Mouse (Mus musculus): Measurements from ENCODE around the gene Dus3l. TPM values are rescaled to one million over a fixed set of nuclear protein-coding genes. Genes with fewer than 3 reads are reported as not detected.

The Dus3l gene
- total RNA-seq, 2 experiments from 2014 or later: 27.6 to 34.5 TPM

DNA sequence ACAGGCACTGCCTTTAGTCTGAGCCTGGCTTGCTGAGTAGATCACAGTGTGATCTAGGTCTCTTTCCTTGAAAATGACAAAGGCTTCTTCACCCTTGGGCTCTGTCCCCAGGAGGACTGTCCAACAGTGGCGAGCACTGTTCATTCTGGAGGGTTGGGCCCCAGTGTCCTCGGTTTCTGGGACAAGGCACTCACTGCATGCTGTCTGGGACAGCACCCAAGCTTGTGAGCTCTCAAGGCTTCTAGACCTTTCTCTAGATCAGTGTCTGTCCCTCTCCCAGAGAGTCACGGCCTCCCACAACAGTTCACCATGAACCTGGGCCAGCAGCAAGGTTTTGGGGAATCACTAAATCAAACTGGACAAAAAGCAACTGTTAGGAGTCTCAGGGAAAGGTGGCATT lies 28.0 kb downstream of the Dus3l start:
- no peak for DNase-seq

- DNase-seq: no peak
Observed at GRCm38 (mm10) chr17:56793614-56794319, 29.2 kb downstream of the Dus3l start.

DNA sequence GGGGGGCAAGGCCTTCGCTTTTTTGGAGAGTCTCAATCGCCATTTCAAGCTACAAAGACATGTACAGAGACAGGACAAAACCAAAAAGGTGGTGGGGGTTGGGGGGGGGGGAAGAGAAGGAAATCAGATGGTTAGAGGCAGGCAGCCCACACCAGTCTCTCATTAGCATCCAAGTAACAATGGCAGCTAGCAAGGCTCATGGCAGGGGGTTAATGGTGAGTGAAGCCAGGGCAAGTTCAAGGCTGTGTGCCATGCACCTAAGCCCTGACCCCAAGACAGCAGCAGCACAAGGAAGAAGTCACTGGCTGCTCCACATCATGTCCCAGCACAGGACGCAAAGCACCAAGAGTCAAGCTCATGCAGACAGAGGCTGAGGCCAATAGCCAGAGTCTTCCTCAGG lies 34.7 kb downstream of the Dus3l start:
- no peak for DNase-seq

- no peak for DNase-seq
Observed at GRCm38 (mm10) chr17:56802065-56802464, 37.5 kb downstream of the Dus3l start.

DNA sequence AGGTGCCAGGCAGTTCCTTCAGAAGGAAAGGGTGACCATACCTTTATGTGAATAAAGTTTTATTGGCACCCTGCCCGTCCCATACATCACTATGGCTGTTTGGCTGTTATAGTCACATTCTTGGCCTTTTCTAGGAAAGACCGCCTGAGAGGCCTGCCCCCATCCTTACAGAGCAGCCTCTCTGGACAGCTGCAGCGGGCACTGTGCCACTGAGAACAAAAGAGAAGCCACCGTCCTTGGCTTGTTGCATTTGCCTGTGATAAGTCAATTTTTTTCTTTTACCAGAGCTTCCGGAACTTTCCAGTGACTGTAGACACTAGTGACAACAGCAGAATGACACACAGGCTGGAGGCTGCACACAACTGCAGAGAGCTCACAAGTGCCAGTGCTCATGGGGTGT lies 40.4 kb downstream of the Dus3l start:
- DNase-seq: peak; percentile 79

- peak; percentile 54 for DNase-seq
Observed at GRCm38 (mm10) chr17:56805784-56806183, 41.2 kb downstream of the Dus3l start.

DNA sequence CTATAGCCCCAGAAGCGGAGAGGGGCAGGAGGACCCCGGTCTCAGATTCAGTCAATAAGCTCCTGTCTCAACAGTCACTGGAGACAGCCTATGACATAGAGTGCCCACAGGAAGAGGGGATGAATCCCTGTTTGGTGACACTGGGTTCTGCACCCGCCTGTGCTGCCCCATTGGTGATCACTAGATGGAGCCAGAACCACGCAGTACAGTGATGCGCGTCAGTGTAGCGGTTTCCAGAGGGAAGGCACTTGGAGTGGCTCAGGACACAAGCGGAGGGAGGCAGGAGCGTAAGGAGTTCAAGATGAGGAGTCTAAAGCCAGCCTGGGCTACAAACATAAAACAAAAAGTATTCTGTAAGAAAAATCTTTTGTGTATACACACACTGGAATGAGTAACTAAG lies 44.0 kb downstream of the Dus3l start:
- DNase-seq: peak; percentile 88

GRCm38 (mm10) chr17:56810245-56810644 lies 45.7 kb downstream of the Dus3l start:
- DNase-seq: peak; percentile 97

GRCm38 (mm10) chr17:56814316-56815056 lies 49.9 kb downstream of the Dus3l start:
- peak; percentile 82 for DNase-seq

GRCm38 (mm10) chr17:56815057-56815345 lies 50.4 kb downstream of the Dus3l start:
- no peak for DNase-seq

- DNase-seq: no peak
Observed at GRCm38 (mm10) chr17:56818067-56818636, 53.6 kb downstream of the Dus3l start.

- no peak for DNase-seq
Observed at GRCm38 (mm10) chr17:56819032-56819545, 54.5 kb downstream of the Dus3l start.

Other genes starting within 250 kb of the Dus3l start
- gene Gm20219, start 210.4 kb upstream of the Dus3l start, total RNA-seq (2021): under 1 TPM; 0.69 to 0.70 TPM
- gene Safb2, start 180.2 kb upstream of the Dus3l start, total RNA-seq (2021): 100 to 1,000 TPM in 1 of 2 experiments, 10 to 100 TPM in 1; 79.8 to 124 TPM
- gene Safb, start 179.9 kb upstream of the Dus3l start, total RNA-seq (2021): 100 to 1,000 TPM in 1 of 2 experiments, 10 to 100 TPM in 1; 92.1 to 113 TPM
- 100 to 1,000 TPM; 468 to 485 TPM for gene 2410015M20Rik, start 155.0 kb upstream of the Dus3l start, total RNA-seq (2021)
- gene Rpl36, start 151.3 kb upstream of the Dus3l start, total RNA-seq (2021): 1,000 to 10,000 TPM; 1,095 to 1,101 TPM
- gene Lonp1, start 137.9 kb upstream of the Dus3l start, total RNA-seq (2021): 100 to 1,000 TPM; 229 to 256 TPM
- gene Catsperd, start 136.6 kb upstream of the Dus3l start, total RNA-seq (2021): 1 to 10 TPM in 1 of 2 experiments, under 1 TPM in 1; 0.66 to 1.1 TPM
- gene Ranbp3, start 91.5 kb upstream of the Dus3l start, total RNA-seq (2021): 10 to 100 TPM; 56.6 to 62.0 TPM
- gene Ndufa11, start 47.0 kb upstream of the Dus3l start, total RNA-seq (2021): 100 to 1,000 TPM; 432 to 465 TPM
- 10 to 100 TPM; 16.8 to 24.2 TPM for gene Vmac, start 46.7 kb upstream of the Dus3l start, total RNA-seq (2021)
- 1 to 10 TPM; 5.9 to 6.3 TPM for gene Nrtn, start 7.2 kb upstream of the Dus3l start, total RNA-seq (2021)
- gene Prr22, start 5.5 kb downstream of the Dus3l start, total RNA-seq (2021): under 1 TPM; 0.27 to 0.42 TPM
- 1 to 10 TPM; 5.5 to 5.7 TPM for gene Rfx2, start 66.3 kb downstream of the Dus3l start, total RNA-seq (2021)
- under 1 TPM in 1 of 2 experiments, not detected in 1; 0.12 TPM for gene Acsbg2, start 109.7 kb downstream of the Dus3l start, total RNA-seq (2021)
- gene 1700061G19Rik, start 110.7 kb downstream of the Dus3l start, total RNA-seq (2021): 1 to 10 TPM; 1.2 to 2.6 TPM
- 10 to 100 TPM; 27.9 to 33.6 TPM for gene Mllt1, start 170.7 kb downstream of the Dus3l start, total RNA-seq (2021)
- gene Acer1, start 217.4 kb downstream of the Dus3l start, total RNA-seq (2021): not detected
- 10 to 100 TPM; 95.9 TPM for gene Clpp, start 225.5 kb downstream of the Dus3l start, total RNA-seq (2021)
- gene Alkbh7, start 232.6 kb downstream of the Dus3l start, total RNA-seq (2021): 10 to 100 TPM; 63.6 to 68.9 TPM
- under 1 TPM; 0.87 to 0.97 TPM for gene Pspn, start 235.3 kb downstream of the Dus3l start, total RNA-seq (2021)
- gene Gtf2f1, start 246.5 kb downstream of the Dus3l start, total RNA-seq (2021): 10 to 100 TPM; 43.0 to 44.8 TPM
- gene Gm17949, start 246.7 kb downstream of the Dus3l start, total RNA-seq (2021): under 1 TPM; 0.21 to 0.33 TPM